Mouse (Mus musculus): ENCODE results near the gene Bmt2. TPM values are rescaled to one million over a fixed set of nuclear protein-coding genes. Genes with fewer than 3 reads are reported as not detected.

Bmt2 gene
- polyA plus RNA-seq, 1 experiment = 1.9 TPM

DNA sequence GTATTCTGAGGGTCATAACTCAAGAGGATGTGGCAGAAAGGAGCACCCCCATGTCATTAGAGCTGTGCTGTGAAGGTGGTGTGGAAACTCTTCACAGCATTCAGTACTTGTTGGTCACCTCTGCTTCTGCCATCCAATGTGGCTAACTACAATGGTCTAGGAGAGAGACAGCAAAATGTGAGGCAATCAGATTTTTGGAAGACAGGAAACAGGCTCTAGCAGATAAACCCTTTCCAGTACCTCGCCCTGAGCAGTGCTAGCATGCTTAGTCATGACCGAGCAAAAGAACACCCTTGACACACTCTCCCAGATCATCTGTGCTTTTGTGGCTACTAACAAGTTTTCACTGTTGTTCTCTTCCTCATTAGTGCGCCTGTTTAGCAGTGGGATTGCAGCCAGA, 60.7 kb downstream of the Bmt2 start:
- Histone ChIP-seq H3K4me3 (ENCODE audit: insufficient read depth, poor library complexity, severe bottlenecking) (no peak overlapping the region), H3K27me3 (ENCODE audit: control insufficient read depth, insufficient read depth, insufficient read length) (no peaks in the 10 kb centered on the region), H3ac (ENCODE audit: control insufficient read depth, insufficient read length, low read depth) (no peak overlapping the region), H3K36me3 (ENCODE audit: control insufficient read depth, insufficient read depth) (no peaks in the 10 kb centered on the region), H3K79me3 (ENCODE audit: low read depth) (no peaks in the 10 kb centered on the region), H3K79me2 (ENCODE audit: control insufficient read depth, insufficient read depth) (no peaks in the 10 kb centered on the region)
- TF ChIP-seq FOSL1 (IDR thresholded peaks at IDR 0.05; ENCODE audit: insufficient read depth, low read length, poor library complexity, severe bottlenecking) (no peak), CEBPB (IDR thresholded peaks at IDR 0.05; ENCODE audit: low read depth) (no peak), MYOD1 (IDR thresholded peaks at IDR 0.05; ENCODE audit: control insufficient read depth, insufficient read length, low read depth) (no peak), CTCF (IDR thresholded peaks at IDR 0.05; ENCODE audit: control insufficient read depth, insufficient read depth, insufficient read length) (no peak), MAX (IDR thresholded peaks at IDR 0.05) (no peak)

DNA sequence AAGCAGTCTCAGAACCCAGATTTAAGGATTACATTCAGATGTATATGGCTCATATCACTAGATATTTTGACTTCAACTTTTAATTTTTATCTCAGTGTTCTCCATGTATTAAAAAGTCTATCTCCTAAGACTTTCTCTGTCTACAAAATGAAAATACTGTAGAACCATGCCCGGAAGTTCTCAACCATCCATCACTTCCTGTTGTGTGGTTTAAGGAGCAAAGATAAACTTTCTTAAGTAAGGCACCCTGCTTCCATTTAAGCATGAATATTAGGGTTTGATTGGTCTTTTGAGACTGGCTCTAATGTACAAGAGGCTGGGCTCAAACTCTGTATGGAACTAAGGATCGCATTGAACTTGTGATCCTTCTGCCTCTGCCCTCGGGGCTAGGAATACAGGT, 63.2 kb downstream of the Bmt2 start:
- no peak overlapping the region for H3ac ChIP-seq (ENCODE audit: control insufficient read depth, insufficient read length, low read depth)
- no peaks in the 10 kb centered on the region for H3K36me3 ChIP-seq (ENCODE audit: control insufficient read depth, insufficient read depth)
- no peaks in the 10 kb centered on the region for H3K79me2 ChIP-seq (ENCODE audit: control insufficient read depth, insufficient read depth)
- TF ChIP-seq CTCF (IDR thresholded peaks at IDR 0.05; ENCODE audit: control insufficient read depth, insufficient read depth, insufficient read length) = no peak
- TF ChIP-seq CEBPB (IDR thresholded peaks at IDR 0.05; ENCODE audit: low read depth) = no peak
- no peak for TF ChIP-seq MYOG (IDR thresholded peaks at IDR 0.05; ENCODE audit: control insufficient read depth, extremely low read depth, insufficient read length)
- no peak for TF ChIP-seq MYOD1 (IDR thresholded peaks at IDR 0.05; ENCODE audit: control insufficient read depth, insufficient read length, low read depth)
- TF ChIP-seq USF1 (IDR thresholded peaks at IDR 0.05; ENCODE audit: low read depth) = no peak
- no peak for TF ChIP-seq MAX (IDR thresholded peaks at IDR 0.05)
- no peak for TF ChIP-seq FOSL1 (IDR thresholded peaks at IDR 0.05; ENCODE audit: insufficient read depth, low read length, poor library complexity, severe bottlenecking)
- no peaks in the 10 kb centered on the region for H3K27me3 ChIP-seq (ENCODE audit: control insufficient read depth, insufficient read depth, insufficient read length)
- H3K79me3 ChIP-seq (ENCODE audit: low read depth) = no peaks in the 10 kb centered on the region
- no peak overlapping the region for H3K4me3 ChIP-seq (ENCODE audit: insufficient read depth, poor library complexity, severe bottlenecking)

DNA sequence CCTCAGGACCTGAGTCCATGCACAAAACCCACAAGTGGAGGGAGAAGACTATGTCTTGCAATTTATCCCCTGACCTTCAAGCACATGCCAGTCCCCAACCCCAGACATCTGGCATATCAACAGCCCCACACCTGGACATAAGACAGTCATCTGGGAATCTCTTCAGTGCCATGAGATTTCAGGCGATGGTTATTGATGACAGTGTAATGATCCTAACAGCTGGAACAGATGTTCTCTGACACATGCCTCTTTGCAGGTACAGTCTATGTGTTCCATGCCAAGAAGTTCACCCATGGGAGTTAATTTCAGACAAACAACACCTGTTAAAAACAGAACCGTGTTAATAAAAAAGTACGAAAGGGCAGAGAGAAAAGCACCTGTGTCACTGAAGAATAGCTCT, 64.1 kb downstream of the Bmt2 start:
- no peak for TF ChIP-seq USF1 (IDR thresholded peaks at IDR 0.05; ENCODE audit: low read depth)
- TF ChIP-seq CTCF (IDR thresholded peaks at IDR 0.05; ENCODE audit: control insufficient read depth, insufficient read depth, insufficient read length) = no peak
- no peak for TF ChIP-seq MYOD1 (IDR thresholded peaks at IDR 0.05; ENCODE audit: control insufficient read depth, insufficient read length, low read depth)
- TF ChIP-seq MYOG (IDR thresholded peaks at IDR 0.05; ENCODE audit: control insufficient read depth, extremely low read depth, insufficient read length) = no peak

DNA sequence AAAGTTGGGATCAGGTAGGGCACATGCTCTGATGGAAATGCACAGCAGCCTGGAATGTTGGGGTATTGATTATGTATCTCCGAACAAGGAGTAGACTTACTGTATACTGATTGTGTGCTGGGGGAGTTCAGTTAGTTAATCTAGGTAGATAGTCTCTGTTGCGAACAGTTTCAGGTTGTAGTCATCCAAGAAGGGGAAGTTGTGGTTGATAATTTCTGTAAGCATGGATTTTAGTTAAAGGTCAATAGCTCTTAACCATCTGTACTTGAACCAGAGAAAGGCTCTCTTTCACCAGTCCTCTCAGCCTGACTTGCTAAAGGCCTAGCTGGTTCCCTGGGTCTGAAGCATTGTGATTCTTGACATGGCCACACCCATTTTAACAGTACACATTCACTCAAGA, 66.9 kb downstream of the Bmt2 start:
- Histone ChIP-seq H3K36me3 (ENCODE audit: control insufficient read depth, insufficient read depth) (peaks cover under 1% of the 10 kb centered on the region), H3K4me3 (ENCODE audit: insufficient read depth, poor library complexity, severe bottlenecking) (no peak overlapping the region), H3K79me3 (ENCODE audit: low read depth) (peaks cover 8% of the 10 kb centered on the region), H3ac (ENCODE audit: control insufficient read depth, insufficient read length, low read depth) (no peak overlapping the region), H3K79me2 (ENCODE audit: control insufficient read depth, insufficient read depth) (peaks cover 17% of the 10 kb centered on the region), H3K27me3 (ENCODE audit: control insufficient read depth, insufficient read depth, insufficient read length) (no peaks in the 10 kb centered on the region)
- TF ChIP-seq MYOD1 (IDR thresholded peaks at IDR 0.05; ENCODE audit: control insufficient read depth, insufficient read length, low read depth) = no peak
- TF ChIP-seq MYOG (IDR thresholded peaks at IDR 0.05; ENCODE audit: control insufficient read depth, extremely low read depth, insufficient read length) = no peak
- no peak for TF ChIP-seq CTCF (IDR thresholded peaks at IDR 0.05; ENCODE audit: control insufficient read depth, insufficient read depth, insufficient read length)

More for the DNA sequence above, 64.1 kb downstream of the Bmt2 start:
- no peaks in the 10 kb centered on the region for H3K36me3 ChIP-seq (ENCODE audit: control insufficient read depth, insufficient read depth)
- no peak overlapping the region for H3ac ChIP-seq (ENCODE audit: control insufficient read depth, insufficient read length, low read depth)
- H3K79me3 ChIP-seq (ENCODE audit: low read depth) = no peaks in the 10 kb centered on the region
- H3K27me3 ChIP-seq (ENCODE audit: control insufficient read depth, insufficient read depth, insufficient read length) = no peaks in the 10 kb centered on the region
- no peaks in the 10 kb centered on the region for H3K79me2 ChIP-seq (ENCODE audit: control insufficient read depth, insufficient read depth)
- H3K4me3 ChIP-seq (ENCODE audit: insufficient read depth, poor library complexity, severe bottlenecking) = no peak overlapping the region

DNA sequence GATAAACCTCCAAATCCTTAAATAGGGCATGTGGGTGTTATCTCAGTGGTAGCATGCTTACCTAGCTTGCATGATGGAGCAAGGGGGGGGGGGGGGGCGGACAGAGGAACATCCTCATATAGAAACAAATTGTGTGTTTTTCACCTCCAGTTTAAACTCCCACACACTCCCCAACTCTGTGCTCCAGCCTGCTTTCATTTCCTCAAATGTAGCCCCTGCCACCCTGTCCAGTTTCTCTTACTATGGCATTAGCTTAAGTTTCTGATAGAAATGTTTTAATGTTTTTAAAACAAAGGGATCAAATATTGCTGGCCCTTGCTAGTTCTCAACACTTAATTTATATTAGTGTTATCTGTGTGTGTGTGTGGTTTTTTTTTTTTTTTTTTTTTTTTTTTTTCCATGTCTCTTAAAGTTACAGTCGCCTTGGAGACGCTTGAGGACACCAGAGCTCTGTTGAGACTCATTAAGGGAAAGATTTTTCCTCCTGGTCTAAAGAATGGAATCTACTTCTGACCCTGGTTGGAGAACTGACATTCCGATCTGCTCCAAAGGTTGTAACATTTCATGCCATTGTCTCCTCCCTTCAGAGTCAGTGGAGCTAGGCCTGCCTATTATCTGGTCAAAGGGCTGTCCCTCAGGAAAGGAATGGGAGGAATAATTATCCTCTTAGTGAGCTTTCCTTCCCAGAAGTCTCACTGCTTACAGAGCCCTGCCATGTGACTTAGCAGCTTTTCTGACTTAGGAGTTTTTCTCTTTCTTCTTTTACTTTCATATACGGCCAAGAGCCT, 68.2 kb downstream of the Bmt2 start:
- peaks cover 6% of the 10 kb centered on the region for H3K36me3 ChIP-seq (ENCODE audit: control insufficient read depth, insufficient read depth)
- H3K79me2 ChIP-seq (ENCODE audit: control insufficient read depth, insufficient read depth) = peaks cover 30% of the 10 kb centered on the region
- peaks cover 20% of the 10 kb centered on the region for H3K79me3 ChIP-seq (ENCODE audit: low read depth)
- H3K4me3 ChIP-seq (ENCODE audit: insufficient read depth, poor library complexity, severe bottlenecking) = no peak overlapping the region
- no peaks in the 10 kb centered on the region for H3K27me3 ChIP-seq (ENCODE audit: control insufficient read depth, insufficient read depth, insufficient read length)
- H3ac ChIP-seq (ENCODE audit: control insufficient read depth, insufficient read length, low read depth) = no peak overlapping the region
- no peak for TF ChIP-seq MAX (IDR thresholded peaks at IDR 0.05)
- no peak for TF ChIP-seq CEBPB (IDR thresholded peaks at IDR 0.05; ENCODE audit: low read depth)
- no peak for TF ChIP-seq MYOG (IDR thresholded peaks at IDR 0.05; ENCODE audit: control insufficient read depth, extremely low read depth, insufficient read length)
- no peak for TF ChIP-seq USF1 (IDR thresholded peaks at IDR 0.05; ENCODE audit: low read depth)
